ENCODE assay signal across 22 mouse cellular contexts in the genomic region with DNA sequence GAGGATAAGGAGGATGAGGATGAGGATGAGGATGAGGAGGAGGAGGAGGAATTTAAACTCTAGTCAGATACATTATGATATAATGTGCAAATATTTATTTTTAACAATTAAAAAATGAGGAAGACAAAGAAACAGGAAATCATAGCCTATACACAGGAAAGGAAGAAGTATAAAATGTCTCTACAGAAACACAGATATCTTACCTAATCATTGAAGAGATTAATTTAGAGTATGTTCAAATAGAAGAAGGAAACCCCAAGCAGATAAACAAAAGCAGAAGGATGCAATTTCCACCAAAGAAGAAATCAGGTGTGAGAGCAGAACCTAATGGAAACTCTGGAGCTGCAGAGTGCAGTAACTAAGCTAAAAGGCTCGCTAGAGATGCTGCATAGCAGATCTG. TPM values are rescaled to one million over a fixed set of nuclear protein-coding genes. Genes with fewer than 3 reads are reported as not detected.
"Had no signal": no experiment of that assay in that cellular context is flagged by ENCODE, and none has a peak within 500 bp of the region (broad histone marks: within the 10 kb centered on the region; RNA-seq: fewer than 3 reads in every experiment).

No protein-coding gene starts in this region.

- H3K9me3 ChIP-seq: neural tube, embryonic 13.5 days; neural tube, embryonic 15.5 days; stomach, embryonic 15.5 days had no signal

- H3K27me3 ChIP-seq: neural tube, embryonic 13.5 days; neural tube, embryonic 15.5 days; stomach, embryonic 15.5 days had no signal

- DNase-seq: retina, postnatal 1 day; right cerebral cortex, adult 18-20 months; right cerebral cortex, postnatal 14 days; right cerebral cortex, postnatal 25 days; right cerebral cortex, postnatal 4 days; spleen, adult 18-20 months; thymus, adult 18-20 months; thymus, adult 2 months; thymus, postnatal 14 days; thymus, postnatal 25 days; thymus, postnatal 36 days; thymus, postnatal 4 days had no signal

- H3K4me1 ChIP-seq: neural tube, embryonic 13.5 days; neural tube, embryonic 15.5 days; stomach, embryonic 15.5 days had no signal

- H3K27ac ChIP-seq: neural tube, embryonic 13.5 days; neural tube, embryonic 15.5 days; stomach, embryonic 15.5 days; stomach, postnatal 0 days had no signal

- H3K9ac ChIP-seq: neural tube, embryonic 13.5 days; neural tube, embryonic 15.5 days; stomach, embryonic 15.5 days had no signal

- H3K36me3 ChIP-seq: neural tube, embryonic 13.5 days; neural tube, embryonic 15.5 days; stomach, embryonic 15.5 days had no signal

- H3K4me3 ChIP-seq: neural tube, embryonic 13.5 days; neural tube, embryonic 15.5 days; stomach, embryonic 15.5 days had no signal

RNA-seq across cellular contexts. Expression of a gene that starts 6.5 kb away (rescaled TPM):
- polyA plus RNA-seq: neural tube, embryonic 14.5 days; neural tube, embryonic 15.5 days; testis, adult 2 months had no signal

RNA-seq across cellular contexts. Expression of a gene that starts 48.9 kb away (rescaled TPM):
- total RNA-seq: neutrophil, adult 5-6 weeks had no signal
- polyA plus RNA-seq: neural tube, embryonic 13.5 days; neural tube, embryonic 15.5 days; stomach, embryonic 14.5 days; stomach, postnatal 0 days; thymus, adult 2 months; thymus, postnatal 0 days; urinary bladder, adult 2 months had no signal

RNA-seq across cellular contexts. Expression of a gene that starts 52.5 kb away (rescaled TPM):
- polyA plus RNA-seq: testis, adult 2 months had no signal
